Mouse (Mus musculus) cortical plate, adult 2 months (tissue): ENCODE measurements around the gene A930002H24Rik.

Source experiments
- CTCF ChIP-seq: fragments of 200-500 bp; IDR thresholded peaks from 2 replicates; pipeline ENCODE4 v1.5.1; 2011; ENCODE audit warnings: mild to moderate bottlenecking, control low read depth, low read length; ENCODE audit not compliant: insufficient read depth; ENCODE audit errors: extremely low read depth
- POLR2A ChIP-seq: fragments of 200-500 bp; IDR thresholded peaks from 2 replicates; pipeline ENCODE4 v1.6.1; 2011; ENCODE audit warnings: mild to moderate bottlenecking, low read length, control low read depth; ENCODE audit not compliant: insufficient read depth; ENCODE audit errors: extremely low read depth

GRCm38 (mm10) chr17:63824141-63824540 is 39.5 kb downstream of the A930002H24Rik start:
- TF ChIP-seq CTCF (no peak), POLR2A (no peak)
